In the genomic region with DNA sequence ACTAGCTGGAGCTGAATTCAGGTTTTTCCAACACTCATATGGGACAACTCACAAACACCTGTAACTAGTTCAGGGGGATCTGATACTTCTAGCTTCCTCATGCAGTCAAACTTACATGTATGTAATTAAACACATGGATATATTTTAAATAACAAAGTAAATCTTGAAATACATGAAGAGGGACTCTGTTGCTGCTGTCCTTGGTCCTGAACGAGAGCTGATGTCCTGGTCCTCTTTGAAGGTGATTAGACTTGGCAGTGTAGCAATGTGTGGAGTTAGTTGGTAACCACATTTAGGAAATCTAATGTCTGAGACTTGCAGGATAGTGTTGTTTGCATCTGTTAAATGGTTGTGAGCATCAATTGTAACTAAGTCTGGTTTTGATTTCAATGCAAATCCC, we compare ENCODE assay signal across 9 mouse cellular contexts.
DNase-seq lines count a peak whose midpoint lies in the region; ATAC-seq and TF ChIP-seq lines count a peak whose summit lies in the region.
"Had no signal": no experiment of that assay in that cellular context is flagged by ENCODE, and none has a peak within 500 bp of the region (broad histone marks: within the 10 kb centered on the region; RNA-seq: fewer than 3 reads in every experiment).

No protein-coding gene starts in this region.

- ATAC-seq in heart, postnatal 0 days (ENCODE audit: insufficient read depth, low read depth), result no peak
- ATAC-seq in embryonic facial prominence, embryonic 14.5 days (ENCODE audit: low read depth), result no peak

- no peak for TF ChIP-seq RAD21 in MEL (IDR thresholded peaks at IDR 0.05; ENCODE audit: low read depth, low read length)

- H3K9ac ChIP-seq in heart, postnatal 0 days (replicated peaks; ENCODE audit: low read depth, low read length), result no peak overlapping the region
- no peak overlapping the region for H3K9ac ChIP-seq in MEL (ENCODE audit: control insufficient read depth, low read depth, low read length, poor library complexity, severe bottlenecking)
- no peak overlapping the region for H3K9ac ChIP-seq in embryonic facial prominence, embryonic 14.5 days (ENCODE audit: low read depth, low read length)
- H3K9ac ChIP-seq: neural tube, embryonic 12.5 days had no signal

- no peak for TF ChIP-seq EP300 in heart, postnatal 0 days (IDR thresholded peaks at IDR 0.05; ENCODE audit: low read depth)
- TF ChIP-seq EP300 in MEL (IDR thresholded peaks at IDR 0.05; ENCODE audit: low read depth in 1 of 2, low read length in 2 of 2), result no peak

- no peaks in the 10 kb centered on the region for H3K27me3 ChIP-seq in heart, postnatal 0 days (ENCODE audit: control insufficient read depth, insufficient read depth, low read length)
- no peaks in the 10 kb centered on the region for H3K27me3 ChIP-seq in MEL (ENCODE audit: control insufficient read depth in 1 of 2, insufficient read depth in 2 of 2, low read length in 2 of 2)
- no peaks in the 10 kb centered on the region for H3K27me3 ChIP-seq in embryonic facial prominence, embryonic 14.5 days (replicated peaks; ENCODE audit: control insufficient read depth, insufficient read depth, low read length)
- H3K27me3 ChIP-seq in midbrain, embryonic 10.5 days (ENCODE audit: low read depth, poor library complexity, severe bottlenecking), result no peaks in the 10 kb centered on the region
- H3K27me3 ChIP-seq: neural tube, embryonic 12.5 days had no signal

- H3K79me2 ChIP-seq in MEL (ENCODE audit: control insufficient read depth, insufficient read depth, low read length, poor library complexity), result peaks cover 49% of the 10 kb centered on the region

- DNase-seq in heart, postnatal 0 days (ENCODE audit: low spot score), result peak; percentile 18
- DNase-seq in heart, postnatal 25 days (ENCODE audit: low spot score), result no peak
- peak; percentile 77 for DNase-seq in MEL (ENCODE audit: low read depth, low spot score)
- peak; percentile 58 for DNase-seq in embryonic facial prominence, embryonic 14.5 days (ENCODE audit: low spot score)
- peak; percentile 17 for DNase-seq in lung, postnatal 25 days (ENCODE audit: low spot score)
- DNase-seq in right cerebral cortex, postnatal 10 days (ENCODE audit: low spot score in 2 of 2), result no peak
- no peak for DNase-seq in left cerebral cortex, adult 11 months (ENCODE audit: low spot score)
- no peak for DNase-seq in midbrain, embryonic 10.5 days (ENCODE audit: low spot score)

- no peak overlapping the region for H3K4me2 ChIP-seq in heart, postnatal 0 days (ENCODE audit: low read depth, low read length)
- H3K4me2 ChIP-seq in embryonic facial prominence, embryonic 14.5 days (ENCODE audit: low read depth, low read length), result no peak overlapping the region
- H3K4me2 ChIP-seq: neural tube, embryonic 12.5 days had no signal

- H3K9me3 ChIP-seq in heart, postnatal 0 days (replicated peaks; ENCODE audit: control insufficient read depth, low read length), result no peaks in the 10 kb centered on the region
- no peaks in the 10 kb centered on the region for H3K9me3 ChIP-seq in MEL (replicated peaks; ENCODE audit: insufficient read depth, low read length)
- no peaks in the 10 kb centered on the region for H3K9me3 ChIP-seq in embryonic facial prominence, embryonic 14.5 days (ENCODE audit: control insufficient read depth, low read length)
- H3K9me3 ChIP-seq in midbrain, embryonic 10.5 days (replicated peaks), result peaks cover 8% of the 10 kb centered on the region; the same call in 1 of the 2 replicates
- H3K9me3 ChIP-seq: neural tube, embryonic 12.5 days had no signal

- H3K4me1 ChIP-seq in heart, postnatal 0 days (ENCODE audit: control insufficient read depth, insufficient read depth), result no peaks in the 10 kb centered on the region
- H3K4me1 ChIP-seq in MEL (ENCODE audit: control insufficient read depth in 1 of 2, insufficient read depth in 2 of 2, low read length in 2 of 2), result no peaks in the 10 kb centered on the region
- no peaks in the 10 kb centered on the region for H3K4me1 ChIP-seq in embryonic facial prominence, embryonic 14.5 days (ENCODE audit: control insufficient read depth, insufficient read depth, low read length)
- H3K4me1 ChIP-seq in midbrain, embryonic 10.5 days, result no peaks in the 10 kb centered on the region
- H3K4me1 ChIP-seq: neural tube, embryonic 12.5 days had no signal

- TF ChIP-seq POLR2A in MEL (IDR thresholded peaks at IDR 0.05; ENCODE audit: control insufficient read depth in 1 of 2, insufficient read depth in 1 of 2, low read depth in 1 of 2, low read length in 2 of 2, poor library complexity in 1 of 2), result no peak

- no peak overlapping the region for H3K4me3 ChIP-seq in heart, postnatal 0 days (ENCODE audit: low read depth, low read length)
- no peak overlapping the region for H3K4me3 ChIP-seq in MEL (ENCODE audit: control insufficient read depth in 1 of 2, insufficient read depth in 1 of 2, low read depth in 2 of 2, low read length in 2 of 2)
- H3K4me3 ChIP-seq in embryonic facial prominence, embryonic 14.5 days (ENCODE audit: low read depth, low read length), result no peak overlapping the region
- H3K4me3 ChIP-seq in midbrain, embryonic 10.5 days, result no peak overlapping the region
- H3K4me3 ChIP-seq: neural tube, embryonic 12.5 days had no signal

- H3K27ac ChIP-seq in heart, postnatal 0 days (ENCODE audit: low read depth), result no peak overlapping the region
- no peak overlapping the region for H3K27ac ChIP-seq in MEL (ENCODE audit: control insufficient read depth, low read depth, low read length)
- H3K27ac ChIP-seq in embryonic facial prominence, embryonic 14.5 days (replicated peaks; ENCODE audit: low read depth, low read length), result no peak overlapping the region
- H3K27ac ChIP-seq in midbrain, embryonic 10.5 days (replicated peaks), result no peak overlapping the region
- H3K27ac ChIP-seq: neural tube, embryonic 12.5 days had no signal

- TF ChIP-seq CTCF in heart, postnatal 0 days (IDR thresholded peaks at IDR 0.05; ENCODE audit: low read depth), result no peak
- no peak for TF ChIP-seq CTCF in MEL (IDR thresholded peaks at IDR 0.05 in 2 of 3, conservative IDR thresholded peaks at IDR 0.05 in 1 of 3; ENCODE audit: control insufficient read depth in 1 of 3, insufficient read depth in 1 of 3, low read depth in 2 of 3, low read length in 3 of 3, poor library complexity in 1 of 3, severe bottlenecking in 1 of 3)

- intact Hi-C loops in heart, postnatal 25 days (cut with DNase I), result no loop called here

- WGBS in heart, postnatal 0 days, result 62% methylated on average over 1 of the region's 1 CpGs
- 48% methylated on average over 1 of the region's 1 CpGs for WGBS in embryonic facial prominence, embryonic 14.5 days
- WGBS in midbrain, embryonic 10.5 days, result 86% methylated on average over 1 of the region's 1 CpGs

- peaks cover 19% of the 10 kb centered on the region for H3K36me3 ChIP-seq in heart, postnatal 0 days (replicated peaks; ENCODE audit: control insufficient read depth, insufficient read depth, low read length)
- H3K36me3 ChIP-seq in MEL (ENCODE audit: control insufficient read depth in 1 of 2, insufficient read depth in 2 of 2, low read length in 2 of 2), result peaks cover 5 to 6% of the 10 kb centered on the region in 2 experiments; a peak in 3 of 4 replicates
- H3K36me3 ChIP-seq in embryonic facial prominence, embryonic 14.5 days (ENCODE audit: control insufficient read depth, insufficient read depth, low read length), result peaks cover 16% of the 10 kb centered on the region
- H3K36me3 ChIP-seq in midbrain, embryonic 10.5 days, result peaks cover 36% of the 10 kb centered on the region

TF ChIP-seq in MEL, 35 proteins besides CTCF, POLR2A, EP300 and RAD21:
- TF ChIP-seq POLR2AphosphoS5 (IDR thresholded peaks at IDR 0.05; ENCODE audit: borderline replicate concordance, low read depth, low read length), result no peak
- TF ChIP-seq GABPA (IDR thresholded peaks at IDR 0.05; ENCODE audit: low read depth, low read length), result no peak
- TF ChIP-seq MEF2A (IDR thresholded peaks at IDR 0.05; ENCODE audit: extremely low read depth, insufficient replicate concordance, low read depth, low read length, poor library complexity, severe bottlenecking), result no peak
- TF ChIP-seq TCF12 (IDR thresholded peaks at IDR 0.05; ENCODE audit: low read depth, low read length), result no peak
- TF ChIP-seq HCFC1 (IDR thresholded peaks at IDR 0.05; ENCODE audit: low read depth, low read length), result no peak
- no peak for TF ChIP-seq ZKSCAN1 (IDR thresholded peaks at IDR 0.05; ENCODE audit: low read depth, low read length)
- TF ChIP-seq BHLHE40 (IDR thresholded peaks at IDR 0.05; ENCODE audit: borderline replicate concordance, low read depth, low read length), result no peak
- no peak for TF ChIP-seq NRF1 (IDR thresholded peaks at IDR 0.05; ENCODE audit: insufficient read depth, low read depth, low read length, poor library complexity, severe bottlenecking)
- peak; percentile 94 for TF ChIP-seq SIN3A (IDR thresholded peaks at IDR 0.05; ENCODE audit: low read length)
- peak; percentile 87 for TF ChIP-seq MXI1 (IDR thresholded peaks at IDR 0.05; ENCODE audit: low read depth, low read length)

Comparison
In these comparisons a context has a peak if more than half of its experiments do, and no peak if none do; other contexts are left out.
1. DNase-seq: peak in heart, postnatal 0 days (single experiment), MEL (single experiment), embryonic facial prominence, embryonic 14.5 days (single experiment) and lung, postnatal 25 days (single experiment); none in heart, postnatal 25 days (single experiment), right cerebral cortex, postnatal 10 days (0 of 2), left cerebral cortex, adult 11 months (single experiment) and midbrain, embryonic 10.5 days (single experiment).